Mouse (Mus musculus) ES-Bruce4 (cell line): ENCODE measurements around the gene Parp3. TPM values are rescaled to one million over a fixed set of nuclear protein-coding genes. Genes with fewer than 3 reads are reported as not detected.

Experiments
- H3K27ac ChIP-seq: 2 replicates; pipeline ENCODE4 v1.5.1; 2012; ENCODE audit warnings: low read length, inconsistent platforms; ENCODE audit not compliant: insufficient read depth
- H3K27me3 ChIP-seq: 2 replicates; pipeline ENCODE4 v1.6.1; 2012; ENCODE audit warnings: mild to moderate bottlenecking, low read length, inconsistent platforms; ENCODE audit not compliant: control insufficient read depth, poor library complexity, insufficient read depth, severe bottlenecking
- H3K36me3 ChIP-seq: 2 replicates; pipeline ENCODE4 v1.6.1; 2012; ENCODE audit warnings: inconsistent platforms, mild to moderate bottlenecking, low read length, moderate library complexity; ENCODE audit not compliant: control insufficient read depth, poor library complexity, insufficient read depth, severe bottlenecking
- H3K4me1 ChIP-seq: one replicate; pipeline ENCODE4 v1.8.1; 2011; ENCODE audit warnings: low read length; ENCODE audit not compliant: control insufficient read depth, insufficient read depth
- H3K4me3 ChIP-seq: 2 replicates; pipeline ENCODE4 v1.5.1; 2011; ENCODE audit warnings: low read depth, mild to moderate bottlenecking, low read length
- H3K9ac ChIP-seq: 2 replicates; pipeline ENCODE4 v1.6.1; 2012; ENCODE audit warnings: low read depth, mild to moderate bottlenecking, inconsistent platforms; ENCODE audit not compliant: poor library complexity, severe bottlenecking
- H3K9me3 ChIP-seq: replicated peaks from 2 replicates; pipeline ENCODE4 v1.6.1; 2012; ENCODE audit warnings: mild to moderate bottlenecking, low read length, inconsistent platforms; ENCODE audit not compliant: control insufficient read depth, poor library complexity, insufficient read depth, severe bottlenecking
- CTCF ChIP-seq: IDR thresholded peaks from one replicate; pipeline ENCODE4 v1.8.1; 2011; ENCODE audit warnings: low read depth, low read length
- EP300 ChIP-seq: IDR thresholded peaks from 2 replicates; pipeline ENCODE4 v1.6.1; 2011; ENCODE audit warnings: low read depth, low read length; ENCODE audit not compliant: insufficient read depth
- POLR2A ChIP-seq: IDR thresholded peaks from one replicate; pipeline ENCODE4 v1.8.1; 2011; ENCODE audit warnings: low read length; ENCODE audit not compliant: insufficient read depth
- polyA plus RNA-seq: library from polyadenylated mRNA; stranded (reverse); fragments of >200 nt; gene quantifications from 2 replicates; pipeline ENCODE4 v1.2.4, GENCODE M21; 2011; ENCODE audit warnings: low read depth; ENCODE audit not compliant: missing spikeins, insufficient read depth, insufficient read length

Parp3 gene
- polyA plus RNA-seq, 1 experiment = 8.0 TPM

DNA sequence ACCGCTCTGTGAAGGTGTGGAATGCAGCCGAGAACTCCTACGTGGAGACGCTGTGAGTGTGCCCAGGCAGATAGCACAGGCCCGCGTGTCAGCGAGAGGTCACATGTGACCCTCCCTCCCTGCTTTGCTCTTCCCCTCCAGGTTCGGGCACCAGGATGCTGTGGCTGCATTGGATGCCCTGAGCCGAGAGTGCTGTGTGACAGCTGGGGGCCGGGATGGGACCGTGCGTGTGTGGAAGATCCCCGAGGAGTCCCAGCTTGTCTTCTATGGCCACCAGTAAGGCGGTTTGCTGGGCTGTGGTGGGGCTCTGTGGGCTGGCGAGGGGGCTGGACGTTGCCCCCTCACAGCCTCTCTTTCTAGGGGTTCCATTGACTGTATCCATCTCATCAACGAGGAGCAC is 6.9 kb upstream of the Parp3 start:
- Histone ChIP-seq H3K36me3 (peaks cover 8% of the 10 kb centered on the region), H3K27ac (no peak overlapping the region), H3K9me3 (no peaks in the 10 kb centered on the region), H3K27me3 (no peaks in the 10 kb centered on the region), H3K4me3 (no peak overlapping the region), H3K4me1 (peaks cover 3% of the 10 kb centered on the region), H3K9ac (no peak overlapping the region)
- no peak for TF ChIP-seq CTCF
- no peak for TF ChIP-seq POLR2A
- no peak for TF ChIP-seq EP300

DNA sequence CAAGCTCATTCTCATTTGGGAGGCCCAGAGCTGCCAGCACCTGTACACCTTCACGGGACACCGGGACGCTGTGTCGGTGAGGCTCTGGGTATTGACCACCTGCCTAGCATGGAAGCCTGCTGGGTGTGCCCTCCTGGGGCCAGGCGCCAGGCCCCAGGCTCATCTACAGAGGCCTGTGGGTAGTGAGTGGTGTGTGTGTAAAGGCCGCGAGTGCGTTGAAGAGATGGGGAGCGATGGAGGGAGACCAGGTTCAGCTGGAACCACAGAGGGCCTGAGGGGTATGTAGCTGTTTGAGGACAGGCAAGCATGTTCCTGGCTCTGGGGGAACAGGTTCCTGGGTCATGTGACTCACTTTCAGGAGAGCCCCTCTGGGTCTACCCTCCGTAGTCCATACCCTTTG is 6.4 kb upstream of the Parp3 start:
- Histone ChIP-seq H3K4me1 (peaks cover 3% of the 10 kb centered on the region), H3K9ac (no peak overlapping the region), H3K4me3 (no peak overlapping the region), H3K27ac (no peak overlapping the region), H3K36me3 (peaks cover 8% of the 10 kb centered on the region), H3K27me3 (no peaks in the 10 kb centered on the region), H3K9me3 (no peaks in the 10 kb centered on the region)
- TF ChIP-seq CTCF (no peak), POLR2A (no peak)

GRCm38 (mm10) chr9:106482578-106483115 is 5.9 kb upstream of the Parp3 start:
- TF ChIP-seq CTCF (no peak), POLR2A (no peak), EP300 (no peak)
- no peak overlapping the region for H3K4me3 ChIP-seq
- H3K27me3 ChIP-seq = no peaks in the 10 kb centered on the region
- no peak overlapping the region for H3K27ac ChIP-seq
- peaks cover 8% of the 10 kb centered on the region for H3K36me3 ChIP-seq
- H3K4me1 ChIP-seq = peaks cover 3% of the 10 kb centered on the region
- no peaks in the 10 kb centered on the region for H3K9me3 ChIP-seq
- no peak overlapping the region for H3K9ac ChIP-seq

- Histone ChIP-seq H3K27me3 (no peaks in the 10 kb centered on the region), H3K27ac (no peak overlapping the region), H3K36me3 (peaks cover 8% of the 10 kb centered on the region), H3K9ac (no peak overlapping the region), H3K9me3 (no peaks in the 10 kb centered on the region), H3K4me3 (no peak overlapping the region), H3K4me1 (peaks cover 3% of the 10 kb centered on the region)
- no peak for TF ChIP-seq POLR2A
- TF ChIP-seq CTCF = no peak
- TF ChIP-seq EP300 = no peak
Observed at GRCm38 (mm10) chr9:106481676-106482075, 4.9 kb upstream of the Parp3 start.

GRCm38 (mm10) chr9:106481075-106481474 is 4.3 kb upstream of the Parp3 start:
- Histone ChIP-seq H3K4me3 (no peak overlapping the region), H3K27me3 (no peaks in the 10 kb centered on the region), H3K9me3 (no peaks in the 10 kb centered on the region), H3K4me1 (peaks cover 3% of the 10 kb centered on the region), H3K27ac (no peak overlapping the region), H3K36me3 (peaks cover 8% of the 10 kb centered on the region), H3K9ac (no peak overlapping the region)
- no peak for TF ChIP-seq POLR2A
- TF ChIP-seq CTCF = no peak
- TF ChIP-seq EP300 = no peak

- no peak overlapping the region for H3K27ac ChIP-seq
- no peak overlapping the region for H3K9ac ChIP-seq
- peaks cover 3% of the 10 kb centered on the region for H3K4me1 ChIP-seq
- TF ChIP-seq POLR2A (no peak), CTCF (no peak), EP300 (no peak)
- H3K27me3 ChIP-seq = no peaks in the 10 kb centered on the region
- H3K4me3 ChIP-seq = no peak overlapping the region
- H3K36me3 ChIP-seq = peaks cover 8% of the 10 kb centered on the region
- H3K9me3 ChIP-seq = no peaks in the 10 kb centered on the region
Observed at GRCm38 (mm10) chr9:106480541-106480940, 3.8 kb upstream of the Parp3 start.
